Mouse (Mus musculus): ENCODE measurements at regions not wholly inside any gene's neighbourhood (a gene's known extent, or its start where the extent isn't known, plus 50 kb on each side); places are given as distances from the start of the nearest gene placed in this dataset.
A peak's percentile ranks its signal among the peaks of the same experiment; 100 is the strongest.

- H3K4me3 ChIP-seq (ENCODE audit: insufficient read depth, low read depth, low read length) = no peak overlapping the region
These were observed 78.6 kb upstream of the Dnajc24 start for GRCm38 (mm10) chr2:106081951-106082350.

GRCm38 (mm10) chr2:106080626-106081025, 77.3 kb upstream of the Dnajc24 start:
- Histone ChIP-seq H3K27ac (replicated peaks; ENCODE audit: insufficient read depth, low read depth, low read length) (no peak overlapping the region), H3K4me1 (ENCODE audit: control insufficient read depth, insufficient read depth, low read length) (no peaks in the 10 kb centered on the region), H3K9ac (ENCODE audit: low read depth, low read length) (no peak overlapping the region), H3K79me2 (ENCODE audit: control insufficient read depth, insufficient read depth, low read length) (no peaks in the 10 kb centered on the region), H3K27me3 (ENCODE audit: control insufficient read depth, insufficient read depth, low read length) (no peaks in the 10 kb centered on the region), H3K36me3 (ENCODE audit: control insufficient read depth, insufficient read depth, low read length) (no peaks in the 10 kb centered on the region), H3K4me3 (ENCODE audit: insufficient read depth, low read depth, low read length) (no peak overlapping the region)
- no peak for TF ChIP-seq CTCF (IDR thresholded peaks at IDR 0.05; ENCODE audit: low read depth, low read length)
- TF ChIP-seq POLR2A (IDR thresholded peaks at IDR 0.05; ENCODE audit: extremely low read depth, insufficient read depth, low read length) = no peak
- DNase-seq (ENCODE audit: extremely low read depth, low read depth, low spot score) = no peak
- WGBS = 71% methylated on average over 9 of the region's 9 CpGs

More at GRCm38 (mm10) chr2:106081951-106082350, 78.6 kb upstream of the Dnajc24 start:
- Histone ChIP-seq H3K27me3 (ENCODE audit: control insufficient read depth, insufficient read depth, low read length) (no peaks in the 10 kb centered on the region), H3K9ac (ENCODE audit: low read depth, low read length) (no peak overlapping the region), H3K27ac (replicated peaks; ENCODE audit: insufficient read depth, low read depth, low read length) (no peak overlapping the region), H3K36me3 (ENCODE audit: control insufficient read depth, insufficient read depth, low read length) (no peaks in the 10 kb centered on the region), H3K4me1 (ENCODE audit: control insufficient read depth, insufficient read depth, low read length) (no peaks in the 10 kb centered on the region), H3K79me2 (ENCODE audit: control insufficient read depth, insufficient read depth, low read length) (no peaks in the 10 kb centered on the region)
- TF ChIP-seq CTCF (IDR thresholded peaks at IDR 0.05; ENCODE audit: low read depth, low read length) = peak; percentile 91
- TF ChIP-seq POLR2A (IDR thresholded peaks at IDR 0.05; ENCODE audit: extremely low read depth, insufficient read depth, low read length) = no peak
- 4% methylated on average over 7 of the region's 7 CpGs for WGBS
- DNase-seq (ENCODE audit: extremely low read depth, low read depth, low spot score) = peak; percentile 15

- WGBS = 73% methylated on average over 3 of the region's 3 CpGs
- Histone ChIP-seq H3K79me2 (ENCODE audit: control insufficient read depth, insufficient read depth, low read length) (no peaks in the 10 kb centered on the region), H3K27ac (replicated peaks; ENCODE audit: insufficient read depth, low read depth, low read length) (no peak overlapping the region), H3K9ac (ENCODE audit: low read depth, low read length) (no peak overlapping the region), H3K4me1 (ENCODE audit: control insufficient read depth, insufficient read depth, low read length) (no peaks in the 10 kb centered on the region), H3K4me3 (ENCODE audit: insufficient read depth, low read depth, low read length) (no peak overlapping the region), H3K36me3 (ENCODE audit: control insufficient read depth, insufficient read depth, low read length) (no peaks in the 10 kb centered on the region), H3K27me3 (ENCODE audit: control insufficient read depth, insufficient read depth, low read length) (no peaks in the 10 kb centered on the region)
- no peak for DNase-seq (ENCODE audit: extremely low read depth, low read depth, low spot score)
- TF ChIP-seq POLR2A (IDR thresholded peaks at IDR 0.05; ENCODE audit: extremely low read depth, insufficient read depth, low read length) = no peak
- no peak for TF ChIP-seq CTCF (IDR thresholded peaks at IDR 0.05; ENCODE audit: low read depth, low read length)
These were observed 75.2 kb upstream of the Dnajc24 start for GRCm38 (mm10) chr2:106078591-106078990.

- no peaks in the 10 kb centered on the region for H3K36me3 ChIP-seq (ENCODE audit: control insufficient read depth, insufficient read depth, low read length)
- H3K27ac ChIP-seq (replicated peaks; ENCODE audit: insufficient read depth, low read depth, low read length) = no peak overlapping the region
- H3K79me2 ChIP-seq (ENCODE audit: control insufficient read depth, insufficient read depth, low read length) = no peaks in the 10 kb centered on the region
- no peaks in the 10 kb centered on the region for H3K4me1 ChIP-seq (ENCODE audit: control insufficient read depth, insufficient read depth, low read length)
- WGBS = 92% methylated on average over 6 of the region's 6 CpGs
- H3K27me3 ChIP-seq (ENCODE audit: control insufficient read depth, insufficient read depth, low read length) = no peaks in the 10 kb centered on the region
- H3K4me3 ChIP-seq (ENCODE audit: insufficient read depth, low read depth, low read length) = no peak overlapping the region
- no peak for TF ChIP-seq POLR2A (IDR thresholded peaks at IDR 0.05; ENCODE audit: extremely low read depth, insufficient read depth, low read length)
- TF ChIP-seq CTCF (IDR thresholded peaks at IDR 0.05; ENCODE audit: low read depth, low read length) = no peak
- H3K9ac ChIP-seq (ENCODE audit: low read depth, low read length) = no peak overlapping the region
- DNase-seq (ENCODE audit: extremely low read depth, low read depth, low spot score) = no peak
These were observed 71.1 kb upstream of the Dnajc24 start for GRCm38 (mm10) chr2:106074441-106074840.

GRCm38 (mm10) chr2:106064316-106064715, 61.0 kb upstream of the Dnajc24 start:
- DNase-seq (ENCODE audit: extremely low read depth, low read depth, low spot score) = no peak
- no peak overlapping the region for H3K27ac ChIP-seq (replicated peaks; ENCODE audit: insufficient read depth, low read depth, low read length)
- no peak overlapping the region for H3K4me3 ChIP-seq (ENCODE audit: insufficient read depth, low read depth, low read length)
- no peaks in the 10 kb centered on the region for H3K27me3 ChIP-seq (ENCODE audit: control insufficient read depth, insufficient read depth, low read length)
- WGBS = 78% methylated on average over 2 of the region's 2 CpGs
- no peaks in the 10 kb centered on the region for H3K79me2 ChIP-seq (ENCODE audit: control insufficient read depth, insufficient read depth, low read length)
- no peaks in the 10 kb centered on the region for H3K4me1 ChIP-seq (ENCODE audit: control insufficient read depth, insufficient read depth, low read length)
- H3K9ac ChIP-seq (ENCODE audit: low read depth, low read length) = no peak overlapping the region
- no peak for TF ChIP-seq POLR2A (IDR thresholded peaks at IDR 0.05; ENCODE audit: extremely low read depth, insufficient read depth, low read length)
- no peak for TF ChIP-seq CTCF (IDR thresholded peaks at IDR 0.05; ENCODE audit: low read depth, low read length)
- H3K36me3 ChIP-seq (ENCODE audit: control insufficient read depth, insufficient read depth, low read length) = no peaks in the 10 kb centered on the region
